Mouse (Mus musculus) forebrain, embryonic 15.5 days (tissue): ENCODE data around the gene Mphosph10. TPM values are rescaled to one million over a fixed set of nuclear protein-coding genes. Genes with fewer than 3 reads are reported as not detected.

ENCODE experiments used
- ATAC-seq: fragments of 200-750 bp; cut with Nextera tagmentation; replicated peaks from 2 replicates; pipeline ENCODE4 v1.8.0; 2017; ENCODE audit warnings: mild to moderate bottlenecking, moderate TSS enrichment, moderate library complexity
- H3K27ac ChIP-seq: fragments of 300-500 bp; sonication (generic); replicated peaks from 2 replicates; pipeline ENCODE4 v1.5.1; 2015; ENCODE audit warnings: mild to moderate bottlenecking, inconsistent platforms
- H3K27me3 ChIP-seq: fragments of 300-500 bp; sonication (generic); 2 replicates; pipeline ENCODE4 v1.6.1; 2015; ENCODE audit warnings: inconsistent platforms
- H3K36me3 ChIP-seq: fragments of 300-500 bp; sonication (generic); 2 replicates; pipeline ENCODE4 v1.6.1; 2015; ENCODE audit warnings: mild to moderate bottlenecking, inconsistent platforms
- H3K4me1 ChIP-seq: fragments of 300-500 bp; sonication (generic); 2 replicates; pipeline ENCODE4 v1.6.1; 2015; ENCODE audit warnings: inconsistent platforms
- H3K4me2 ChIP-seq: fragments of 300-500 bp; sonication (generic); replicated peaks from 2 replicates; pipeline ENCODE4 v1.6.1; 2015; ENCODE audit warnings: mild to moderate bottlenecking, inconsistent platforms
- H3K4me3 ChIP-seq: fragments of 300-500 bp; sonication (generic); 2 replicates; pipeline ENCODE4 v1.5.1; 2015; ENCODE audit warnings: mild to moderate bottlenecking, inconsistent platforms
- H3K9ac ChIP-seq: fragments of 300-500 bp; sonication (generic); replicated peaks from 2 replicates; pipeline ENCODE4 v1.6.1; 2015; ENCODE audit warnings: mild to moderate bottlenecking, inconsistent platforms
- H3K9me3 ChIP-seq: fragments of 300-500 bp; sonication (generic); 2 replicates; pipeline ENCODE4 v1.6.1; 2016; ENCODE audit warnings: inconsistent platforms
- WGBS: fragments of 180-500 bp; shearing (Covaris S2); methylation state at CpG from one replicate; pipeline ENCODE4 v1.1.7; 2015; ENCODE audit warnings: mixed read lengths; 5-methylcytosine and 5-hydroxymethylcytosine counted together
- polyA plus RNA-seq: library from polyadenylated mRNA; unstranded; fragments of >200 nt; fragmentation: Nextera tagmentation; extraction: Ambion mirVana; gene quantifications from 2 replicates; pipeline ENCODE4 v1.2.1, GENCODE M21; 2015

The Mphosph10 gene
- 27.7 and 30.2 TPM in 2 replicates for polyA plus RNA-seq

- Histone ChIP-seq H3K27ac (peak within 1 kb of the TSS; percentile 75), H3K9ac (peak within 1 kb of the TSS; percentile 83), H3K9me3 (no peaks in the 10 kb centered on the region), H3K36me3 (peaks cover 15% of the 10 kb centered on the region), H3K27me3 (no peaks in the 10 kb centered on the region), H3K4me2 (peak within 1 kb of the TSS; percentile 96), H3K4me3 (peak within 1 kb of the TSS; percentile 71), H3K4me1 (peaks cover 23% of the 10 kb centered on the region)
- under 1% methylated on average over 54 of the region's 54 CpGs for WGBS
- ATAC-seq, result peak; percentile 99
Measured at GRCm38 (mm10) chr7:64392122-64392818, at the start of gene Mphosph10, which contains the start of gene Mcee. TSS of gene Mphosph10 (minus strand) at chr7:64392268. TSS of gene Mcee (plus strand) at chr7:64392607.

DNA sequence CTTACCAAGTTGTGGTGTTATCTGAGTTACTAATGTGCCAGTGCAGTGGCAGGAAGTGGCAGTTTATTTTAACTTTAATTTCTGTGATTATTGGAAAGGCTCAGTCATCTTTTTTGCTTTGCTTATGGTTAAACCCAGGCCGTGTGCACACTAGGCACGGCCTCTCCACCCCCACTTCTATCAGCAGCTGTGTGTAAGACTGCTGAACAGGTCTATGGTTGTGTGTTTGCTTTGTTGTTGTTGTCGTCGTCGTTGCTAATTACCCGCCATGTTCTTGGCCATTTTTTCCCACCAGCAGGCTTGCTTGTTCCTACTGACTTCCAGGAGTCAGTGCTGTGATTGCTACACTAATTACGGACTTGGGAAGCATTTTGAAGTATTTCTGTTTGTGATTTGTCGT lies 48.5 kb upstream of the Mphosph10 start:
- ATAC-seq, result no peak
- Histone ChIP-seq H3K9me3 (no peaks in the 10 kb centered on the region), H3K4me2 (no peak overlapping the region), H3K36me3 (no peaks in the 10 kb centered on the region), H3K4me3 (no peak overlapping the region), H3K27ac (no peak overlapping the region), H3K27me3 (no peaks in the 10 kb centered on the region), H3K9ac (no peak overlapping the region), H3K4me1 (no peaks in the 10 kb centered on the region)
- 75% methylated on average over 8 of the region's 8 CpGs for WGBS

GRCm38 (mm10) chr7:64439595-64440518 lies 47.8 kb upstream of the Mphosph10 start:
- no peaks in the 10 kb centered on the region for H3K27me3 ChIP-seq
- 63% methylated on average over 5 of the region's 5 CpGs for WGBS
- ATAC-seq, result no peak

DNA sequence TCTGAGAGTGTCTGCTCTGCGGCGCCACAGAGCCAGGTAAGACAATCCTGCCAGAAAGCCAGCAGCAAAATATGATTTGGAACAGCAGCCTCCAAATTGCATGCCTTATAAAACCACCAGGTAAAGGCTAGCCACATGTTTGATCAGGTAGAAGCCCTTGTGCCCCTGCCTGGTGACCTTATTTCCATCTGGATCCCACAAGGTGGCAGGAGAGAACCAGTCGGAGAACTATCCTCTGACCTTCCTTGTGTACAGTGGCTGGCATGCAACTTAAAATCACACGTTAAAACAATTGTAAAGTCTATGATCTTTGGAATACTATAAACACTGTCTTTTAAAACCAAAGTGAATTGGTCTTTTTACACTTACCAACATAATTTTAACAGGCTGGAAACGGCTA lies 32.8 kb upstream of the Mphosph10 start:
- no peaks in the 10 kb centered on the region for H3K36me3 ChIP-seq
- WGBS, result 61% methylated on average over 5 of the region's 5 CpGs
- ATAC-seq, result no peak

More at GRCm38 (mm10) chr7:64439595-64440518, 47.8 kb upstream of the Mphosph10 start:
- Histone ChIP-seq H3K9me3 (no peaks in the 10 kb centered on the region), H3K4me3 (no peak overlapping the region), H3K4me2 (no peak overlapping the region), H3K9ac (no peak overlapping the region), H3K4me1 (no peaks in the 10 kb centered on the region), H3K27ac (no peak overlapping the region), H3K36me3 (no peaks in the 10 kb centered on the region)

DNA sequence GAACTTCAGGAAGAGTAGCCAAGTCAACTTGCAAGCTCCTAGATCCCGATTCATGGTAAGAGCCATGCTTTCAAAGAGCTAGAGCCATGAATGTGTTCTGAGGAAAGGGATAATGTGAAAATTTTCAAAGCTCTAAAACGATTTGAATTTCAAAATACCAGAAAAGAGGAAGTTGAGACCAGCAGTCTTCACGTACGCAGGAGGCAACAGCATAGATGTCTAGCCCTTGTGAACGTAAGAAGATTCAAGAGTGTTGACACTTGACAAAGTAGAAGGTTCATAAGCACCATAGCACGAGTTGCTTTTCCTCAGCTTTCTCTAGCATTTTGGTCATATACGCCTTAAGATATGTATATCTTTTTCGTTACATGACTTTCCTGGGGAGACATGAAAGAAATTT lies 11.9 kb upstream of the Mphosph10 start:
- H3K9me3 ChIP-seq, result no peaks in the 10 kb centered on the region
- H3K4me2 ChIP-seq, result no peak overlapping the region
- H3K4me3 ChIP-seq, result no peak overlapping the region
- WGBS, result 91% methylated on average over 8 of the region's 8 CpGs
- no peaks in the 10 kb centered on the region for H3K4me1 ChIP-seq
- no peak overlapping the region for H3K27ac ChIP-seq
- H3K36me3 ChIP-seq, result no peaks in the 10 kb centered on the region
- H3K9ac ChIP-seq, result no peak overlapping the region
- ATAC-seq, result no peak
- no peaks in the 10 kb centered on the region for H3K27me3 ChIP-seq

More for the DNA sequence above, 32.8 kb upstream of the Mphosph10 start:
- H3K9me3 ChIP-seq, result no peaks in the 10 kb centered on the region
- no peaks in the 10 kb centered on the region for H3K4me1 ChIP-seq
- no peak overlapping the region for H3K9ac ChIP-seq
- no peak overlapping the region for H3K27ac ChIP-seq
- no peak overlapping the region for H3K4me2 ChIP-seq
- no peak overlapping the region for H3K4me3 ChIP-seq
- no peaks in the 10 kb centered on the region for H3K27me3 ChIP-seq

DNA sequence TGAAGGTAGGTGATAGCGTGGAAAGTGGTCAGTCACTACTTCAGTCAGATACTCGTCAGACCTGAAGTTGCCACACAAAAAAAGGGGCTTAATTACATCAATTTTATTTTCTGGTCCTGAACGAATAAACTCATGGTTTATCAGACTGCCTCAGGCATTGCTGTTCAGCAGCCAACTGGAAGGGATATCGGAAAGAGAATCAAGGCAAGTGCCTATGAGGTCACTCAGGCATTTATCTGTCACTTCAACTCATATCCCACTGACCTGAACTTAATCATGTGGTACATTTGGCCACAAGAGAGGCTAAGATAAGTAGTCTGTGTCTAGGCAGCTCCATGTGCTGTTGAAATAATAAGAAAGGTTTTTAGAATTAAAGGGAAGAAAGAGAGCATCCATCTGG lies 10.4 kb upstream of the Mphosph10 start:
- H3K4me1 ChIP-seq, result no peaks in the 10 kb centered on the region
- H3K36me3 ChIP-seq, result no peaks in the 10 kb centered on the region
- H3K9ac ChIP-seq, result no peak overlapping the region
- H3K4me2 ChIP-seq, result no peak overlapping the region
- 91% methylated on average over 4 of the region's 4 CpGs for WGBS
- no peak for ATAC-seq
- no peak overlapping the region for H3K4me3 ChIP-seq
- H3K27ac ChIP-seq, result no peak overlapping the region
- no peaks in the 10 kb centered on the region for H3K27me3 ChIP-seq
- no peaks in the 10 kb centered on the region for H3K9me3 ChIP-seq

DNA sequence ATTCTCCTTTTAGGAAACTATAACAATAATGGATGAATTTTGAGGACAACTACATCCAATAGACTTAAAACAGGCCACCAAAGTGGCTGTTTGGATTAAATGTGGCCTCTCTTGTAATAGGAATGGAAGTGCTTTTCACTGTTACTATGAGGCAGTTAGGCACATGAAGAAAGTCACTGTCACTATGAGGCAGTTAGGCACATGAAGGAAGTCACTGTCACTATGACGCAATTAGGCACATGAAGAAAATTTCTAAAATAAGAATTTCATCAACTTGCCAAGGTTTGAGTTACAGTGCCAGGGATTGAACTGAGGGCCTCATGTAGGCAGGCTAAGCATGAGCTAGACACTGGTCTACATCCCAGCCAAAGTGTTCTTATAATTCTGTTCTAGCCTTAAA lies 8.7 kb upstream of the Mphosph10 start:
- Histone ChIP-seq H3K27ac (no peak overlapping the region), H3K27me3 (no peaks in the 10 kb centered on the region), H3K9me3 (no peaks in the 10 kb centered on the region), H3K36me3 (no peaks in the 10 kb centered on the region), H3K9ac (no peak overlapping the region), H3K4me2 (no peak overlapping the region), H3K4me3 (no peak overlapping the region), H3K4me1 (no peaks in the 10 kb centered on the region)
- ATAC-seq, result no peak
- 82% methylated on average over 1 of the region's 1 CpGs for WGBS

- peaks cover 23% of the 10 kb centered on the region for H3K4me1 ChIP-seq
- H3K9me3 ChIP-seq, result no peaks in the 10 kb centered on the region
- no peaks in the 10 kb centered on the region for H3K27me3 ChIP-seq
- peak overlapping the region; percentile 71 for H3K4me3 ChIP-seq
- WGBS, result 2% methylated on average over 15 of the region's 15 CpGs
- H3K27ac ChIP-seq, result peak overlapping the region; percentile 75
- ATAC-seq, result no peak
- H3K9ac ChIP-seq, result peak overlapping the region; percentile 83
- H3K36me3 ChIP-seq, result peaks cover 13% of the 10 kb centered on the region
- peak overlapping the region; percentile 96 for H3K4me2 ChIP-seq
Measured at GRCm38 (mm10) chr7:64392819-64393151, 717 bp upstream of the Mphosph10 start.

DNA sequence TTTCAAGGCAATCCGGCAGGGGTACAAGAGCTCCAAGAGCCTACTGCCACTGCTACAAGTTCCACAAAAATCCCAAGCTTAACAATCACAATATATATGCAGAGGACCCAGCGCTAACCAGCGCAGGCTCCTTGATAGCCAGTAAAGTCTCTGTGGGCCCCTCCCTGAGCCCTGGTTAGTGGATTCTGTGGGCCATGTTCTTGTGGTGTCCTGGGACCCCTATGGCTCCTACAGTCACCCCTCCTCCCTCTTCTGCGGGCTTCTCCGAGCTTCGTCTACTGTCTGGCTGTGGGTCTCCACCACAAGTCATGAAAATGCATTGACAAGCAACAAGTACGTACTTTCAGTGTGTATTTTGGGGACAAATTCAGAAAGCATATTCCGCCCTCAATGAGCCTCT lies 589 bp downstream of the Mphosph10 start:
- H3K4me2 ChIP-seq, result peak overlapping the region; percentile 96
- H3K9ac ChIP-seq, result peak overlapping the region; percentile 83
- H3K9me3 ChIP-seq, result no peaks in the 10 kb centered on the region
- ATAC-seq, result no peak
- H3K4me3 ChIP-seq, result peak overlapping the region; percentile 71
- peaks cover 23% of the 10 kb centered on the region for H3K4me1 ChIP-seq
- H3K27ac ChIP-seq, result peak overlapping the region; percentile 75; the same call in 1 of the 2 replicates
- 6% methylated on average over 8 of the region's 8 CpGs for WGBS
- H3K27me3 ChIP-seq, result no peaks in the 10 kb centered on the region
- H3K36me3 ChIP-seq, result peaks cover 23% of the 10 kb centered on the region

- Histone ChIP-seq H3K9ac (peak within 1 kb of the TSS; percentile 72), H3K36me3 (peaks cover 27% of the 10 kb centered on the region), H3K4me2 (peak within 1 kb of the TSS; percentile 48), H3K9me3 (no peaks in the 10 kb centered on the region), H3K4me3 (peak within 1 kb of the TSS; percentile 63), H3K4me1 (peaks cover 8% of the 10 kb centered on the region), H3K27me3 (no peaks in the 10 kb centered on the region), H3K27ac (peak within 1 kb of the TSS; percentile 93)
- peak; percentile 98 for ATAC-seq
- 5% methylated on average over 27 of the region's 27 CpGs for WGBS
Measured at GRCm38 (mm10) chr7:64373830-64374562, 18.1 kb downstream of the Mphosph10 start, which contains the start of gene Fan1. TSS of gene Fan1 (minus strand) at chr7:64374095.

DNA sequence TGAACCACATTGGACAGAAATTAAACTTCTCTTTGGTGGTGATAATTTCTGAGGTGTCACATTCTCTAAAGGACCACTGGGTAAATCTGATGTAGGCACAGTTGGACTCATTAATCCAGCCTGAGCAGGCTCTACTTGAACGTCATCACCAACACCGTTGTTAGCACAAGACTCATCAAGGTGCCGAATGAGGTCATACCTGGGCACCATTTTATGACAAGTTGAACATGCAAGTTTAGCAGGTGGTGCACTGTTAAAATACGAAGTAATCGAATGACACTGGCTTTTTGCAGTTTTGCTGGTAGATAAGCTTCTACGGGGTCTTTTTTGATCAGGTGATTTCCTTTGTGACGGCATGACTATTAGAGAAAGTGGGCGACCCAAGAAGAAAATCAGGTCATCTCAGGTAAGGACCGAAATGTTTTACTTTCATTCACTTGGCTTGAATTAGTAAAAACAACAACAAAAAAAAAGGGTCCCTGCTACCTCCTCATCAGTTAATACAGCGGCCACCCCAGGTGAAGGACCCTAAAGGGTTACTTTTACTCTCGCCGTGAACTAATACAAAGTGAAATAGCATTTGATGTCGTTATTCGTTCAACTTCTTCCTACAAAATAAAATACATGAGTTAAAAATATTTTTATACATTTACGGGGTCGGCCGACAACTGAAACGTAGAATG lies 18.8 kb downstream of the Mphosph10 start:
- Histone ChIP-seq H3K4me1 (peaks cover 8% of the 10 kb centered on the region), H3K9me3 (no peaks in the 10 kb centered on the region), H3K27me3 (no peaks in the 10 kb centered on the region), H3K9ac (peak overlapping the region; percentile 72), H3K36me3 (peaks cover 27% of the 10 kb centered on the region), H3K27ac (peak overlapping the region; percentile 93), H3K4me2 (peak overlapping the region; percentile 48), H3K4me3 (peak overlapping the region; percentile 63)
- 11% methylated on average over 18 of the region's 18 CpGs for WGBS
- ATAC-seq, result peak; percentile 39
